Mouse (Mus musculus): ENCODE data around the gene Atg101.

DNA sequence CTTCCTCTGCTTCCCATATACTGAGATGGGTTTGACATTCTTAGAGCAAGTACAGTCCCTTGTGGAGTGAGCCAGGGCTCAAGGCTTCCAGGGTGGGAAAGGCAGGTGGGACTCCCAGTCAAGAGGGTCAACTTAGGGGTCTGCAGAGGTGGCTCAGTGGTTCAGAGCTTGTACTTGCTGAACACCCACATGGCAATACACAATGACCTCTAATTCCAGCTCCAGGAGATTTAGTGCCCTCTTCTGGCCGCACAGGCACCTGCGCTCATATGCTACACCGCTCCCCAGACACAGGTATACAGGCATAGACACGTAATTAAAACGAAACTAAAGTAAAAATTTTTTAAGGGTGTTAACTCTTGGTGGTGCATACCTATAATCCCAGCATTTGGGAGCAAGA, 39.4 kb downstream of the Atg101 start:
- TF ChIP-seq CTCF (IDR thresholded peaks at IDR 0.05; ENCODE audit: low read depth) (0 out of 2 replicates have a peak, but pooled peaks have one; percentile 11), EP300 (IDR thresholded peaks at IDR 0.05; ENCODE audit: low read depth) (no peak)
